Mouse (Mus musculus): ENCODE data around the gene Stpg4.

DNA sequence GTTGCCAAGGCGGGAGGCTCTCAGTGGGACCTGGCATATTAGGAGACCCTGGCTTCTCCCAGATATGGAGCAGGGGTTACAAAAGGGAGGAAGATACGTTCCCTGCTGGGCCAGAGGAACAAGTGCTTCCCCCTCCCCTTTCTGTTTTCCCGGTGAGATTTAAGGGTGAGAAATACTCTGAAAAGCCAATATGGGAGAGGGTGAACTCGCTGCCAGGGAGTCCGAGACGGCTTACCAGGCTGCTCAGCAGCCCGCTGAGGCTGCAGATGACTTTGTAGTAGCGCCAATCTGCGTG is 45.8 kb upstream of the Stpg4 start:
- TF ChIP-seq TAL1 (IDR thresholded peaks at IDR 0.05; ENCODE audit: low read length), result no peak
- no peak for TF ChIP-seq GATA1 (IDR thresholded peaks at IDR 0.05; ENCODE audit: low read length)
